Mouse (Mus musculus): ENCODE measurements at regions not wholly inside any gene's neighbourhood (a gene's known extent, or its start where the extent isn't known, plus 50 kb on each side); places are given as distances from the start of the nearest gene placed in this dataset.

GRCm38 (mm10) chr6:31637371-31638052 is 73.7 kb upstream of the Podxl start:
- no peak for ATAC-seq (replicated peaks; ENCODE audit: low FRiP score, low TSS enrichment, low read depth)
- 14% methylated on average over 16 of the region's 16 CpGs for WGBS
- DNase-seq (ENCODE audit: low spot score) = no peak

GRCm38 (mm10) chr6:31636954-31637353 is 73.2 kb upstream of the Podxl start:
- peaks cover 11% of the 10 kb centered on the region; the same call in 1 of the 2 replicates for H3K4me1 ChIP-seq (replicated peaks; ENCODE audit: control insufficient read depth, insufficient read depth, low read length)
- H3K4me3 ChIP-seq (ENCODE audit: low read depth, low read length) = no peak overlapping the region
- H3K9ac ChIP-seq (ENCODE audit: low read length) = no peak overlapping the region
- H3K27ac ChIP-seq (ENCODE audit: low read depth) = no peak overlapping the region
- DNase-seq (ENCODE audit: low spot score) (no peak), ATAC-seq (replicated peaks; ENCODE audit: low FRiP score, low TSS enrichment, low read depth) (peak; percentile 21; the same call in 1 of the 2 replicates)
- WGBS = 11% methylated on average over 9 of the region's 9 CpGs
- no peaks in the 10 kb centered on the region for H3K9me3 ChIP-seq (ENCODE audit: control insufficient read depth, low read length)
- H3K36me3 ChIP-seq (ENCODE audit: control insufficient read depth, insufficient read depth, low read length) = no peaks in the 10 kb centered on the region
- no peaks in the 10 kb centered on the region for H3K27me3 ChIP-seq (replicated peaks; ENCODE audit: control insufficient read depth, insufficient read depth, low read length)
- H3K4me2 ChIP-seq (ENCODE audit: low read length) = no peak overlapping the region

More at GRCm38 (mm10) chr6:31637371-31638052, 73.7 kb upstream of the Podxl start:
- Histone ChIP-seq H3K9ac (ENCODE audit: low read length) (no peak overlapping the region), H3K9me3 (ENCODE audit: control insufficient read depth, low read length) (no peaks in the 10 kb centered on the region), H3K27ac (ENCODE audit: low read depth) (no peak overlapping the region), H3K4me2 (ENCODE audit: low read length) (no peak overlapping the region), H3K27me3 (replicated peaks; ENCODE audit: control insufficient read depth, insufficient read depth, low read length) (no peaks in the 10 kb centered on the region), H3K4me1 (replicated peaks; ENCODE audit: control insufficient read depth, insufficient read depth, low read length) (peaks cover 12% of the 10 kb centered on the region; the same call in 1 of the 2 replicates), H3K36me3 (ENCODE audit: control insufficient read depth, insufficient read depth, low read length) (no peaks in the 10 kb centered on the region), H3K4me3 (ENCODE audit: low read depth, low read length) (no peak overlapping the region)

GRCm38 (mm10) chr6:31632485-31632884 is 68.7 kb upstream of the Podxl start:
- no peak for ATAC-seq (replicated peaks; ENCODE audit: low FRiP score, low TSS enrichment, low read depth)
- H3K4me2 ChIP-seq (ENCODE audit: low read length) = no peak overlapping the region
- no peak overlapping the region for H3K27ac ChIP-seq (ENCODE audit: low read depth)
- no peaks in the 10 kb centered on the region for H3K9me3 ChIP-seq (ENCODE audit: control insufficient read depth, low read length)
- no peak overlapping the region for H3K9ac ChIP-seq (ENCODE audit: low read length)
- no peak for DNase-seq (ENCODE audit: low spot score)
- 69% methylated on average over 10 of the region's 10 CpGs for WGBS
- H3K4me1 ChIP-seq (replicated peaks; ENCODE audit: control insufficient read depth, insufficient read depth, low read length) = peaks cover 3% of the 10 kb centered on the region; the same call in 1 of the 2 replicates
- H3K4me3 ChIP-seq (ENCODE audit: low read depth, low read length) = no peak overlapping the region
- no peaks in the 10 kb centered on the region for H3K27me3 ChIP-seq (replicated peaks; ENCODE audit: control insufficient read depth, insufficient read depth, low read length)
- no peaks in the 10 kb centered on the region for H3K36me3 ChIP-seq (ENCODE audit: control insufficient read depth, insufficient read depth, low read length)

- H3K4me3 ChIP-seq (ENCODE audit: low read depth, low read length) = no peak overlapping the region
- H3K4me1 ChIP-seq (replicated peaks; ENCODE audit: control insufficient read depth, insufficient read depth, low read length) = no peaks in the 10 kb centered on the region
- no peak overlapping the region for H3K4me2 ChIP-seq (ENCODE audit: low read length)
- H3K9ac ChIP-seq (ENCODE audit: low read length) = no peak overlapping the region
- H3K9me3 ChIP-seq (ENCODE audit: control insufficient read depth, low read length) = no peaks in the 10 kb centered on the region
- no peak for DNase-seq (ENCODE audit: low spot score)
- H3K27ac ChIP-seq (ENCODE audit: low read depth) = no peak overlapping the region
- 19% methylated on average over 4 of the region's 4 CpGs for WGBS
- H3K27me3 ChIP-seq (replicated peaks; ENCODE audit: control insufficient read depth, insufficient read depth, low read length) = no peaks in the 10 kb centered on the region
- H3K36me3 ChIP-seq (ENCODE audit: control insufficient read depth, insufficient read depth, low read length) = no peaks in the 10 kb centered on the region
- 0 out of 2 replicates have a peak, but pooled peaks have one; percentile 28 for ATAC-seq (replicated peaks; ENCODE audit: low FRiP score, low TSS enrichment, low read depth)
These were observed 66.2 kb upstream of the Podxl start for GRCm38 (mm10) chr6:31630009-31630408.

GRCm38 (mm10) chr6:31627912-31628311 is 64.1 kb upstream of the Podxl start:
- Histone ChIP-seq H3K36me3 (ENCODE audit: control insufficient read depth, insufficient read depth, low read length) (no peaks in the 10 kb centered on the region), H3K9me3 (ENCODE audit: control insufficient read depth, low read length) (no peaks in the 10 kb centered on the region), H3K27ac (ENCODE audit: low read depth) (no peak overlapping the region), H3K27me3 (replicated peaks; ENCODE audit: control insufficient read depth, insufficient read depth, low read length) (no peaks in the 10 kb centered on the region), H3K4me1 (replicated peaks; ENCODE audit: control insufficient read depth, insufficient read depth, low read length) (no peaks in the 10 kb centered on the region), H3K9ac (ENCODE audit: low read length) (no peak overlapping the region), H3K4me2 (ENCODE audit: low read length) (no peak overlapping the region), H3K4me3 (ENCODE audit: low read depth, low read length) (no peak overlapping the region)
- WGBS = 82% methylated on average over 3 of the region's 3 CpGs
- DNase-seq (ENCODE audit: low spot score) = no peak
- no peak for ATAC-seq (replicated peaks; ENCODE audit: low FRiP score, low TSS enrichment, low read depth)

- ATAC-seq (replicated peaks; ENCODE audit: low FRiP score, low TSS enrichment, low read depth) = no peak
- Histone ChIP-seq H3K9me3 (ENCODE audit: control insufficient read depth, low read length) (no peaks in the 10 kb centered on the region), H3K27ac (ENCODE audit: low read depth) (no peak overlapping the region), H3K9ac (ENCODE audit: low read length) (no peak overlapping the region), H3K4me3 (ENCODE audit: low read depth, low read length) (no peak overlapping the region), H3K36me3 (ENCODE audit: control insufficient read depth, insufficient read depth, low read length) (no peaks in the 10 kb centered on the region), H3K27me3 (replicated peaks; ENCODE audit: control insufficient read depth, insufficient read depth, low read length) (no peaks in the 10 kb centered on the region), H3K4me1 (replicated peaks; ENCODE audit: control insufficient read depth, insufficient read depth, low read length) (no peaks in the 10 kb centered on the region), H3K4me2 (ENCODE audit: low read length) (no peak overlapping the region)
- 70% methylated on average over 2 of the region's 2 CpGs for WGBS
- no peak for DNase-seq (ENCODE audit: low spot score)
These were observed 61.3 kb upstream of the Podxl start for GRCm38 (mm10) chr6:31625055-31625454.

- ATAC-seq (replicated peaks; ENCODE audit: low FRiP score, low TSS enrichment, low read depth) = no peak
These were observed 60.6 kb upstream of the Podxl start for GRCm38 (mm10) chr6:31624374-31624773.

GRCm38 (mm10) chr6:31621023-31621422 is 57.2 kb upstream of the Podxl start:
- WGBS = 65% methylated on average over 6 of the region's 6 CpGs
- no peak overlapping the region for H3K27ac ChIP-seq (ENCODE audit: low read depth)
- H3K4me1 ChIP-seq (replicated peaks; ENCODE audit: control insufficient read depth, insufficient read depth, low read length) = no peaks in the 10 kb centered on the region
- no peak overlapping the region for H3K4me2 ChIP-seq (ENCODE audit: low read length)
- no peaks in the 10 kb centered on the region for H3K36me3 ChIP-seq (ENCODE audit: control insufficient read depth, insufficient read depth, low read length)
- no peaks in the 10 kb centered on the region for H3K9me3 ChIP-seq (ENCODE audit: control insufficient read depth, low read length)
- ATAC-seq (replicated peaks; ENCODE audit: low FRiP score, low TSS enrichment, low read depth) (no peak), DNase-seq (ENCODE audit: low spot score) (no peak)
- no peak overlapping the region for H3K4me3 ChIP-seq (ENCODE audit: low read depth, low read length)
- no peak overlapping the region for H3K9ac ChIP-seq (ENCODE audit: low read length)
- H3K27me3 ChIP-seq (replicated peaks; ENCODE audit: control insufficient read depth, insufficient read depth, low read length) = no peaks in the 10 kb centered on the region

More at GRCm38 (mm10) chr6:31624374-31624773, 60.6 kb upstream of the Podxl start:
- no peak overlapping the region for H3K4me2 ChIP-seq (ENCODE audit: low read length)
- H3K27ac ChIP-seq (ENCODE audit: low read depth) = no peak overlapping the region
- H3K4me3 ChIP-seq (ENCODE audit: low read depth, low read length) = no peak overlapping the region
- no peaks in the 10 kb centered on the region for H3K9me3 ChIP-seq (ENCODE audit: control insufficient read depth, low read length)
- WGBS = 87% methylated on average over 10 of the region's 10 CpGs
- no peak for DNase-seq (ENCODE audit: low spot score)
- no peak overlapping the region for H3K9ac ChIP-seq (ENCODE audit: low read length)
- no peaks in the 10 kb centered on the region for H3K27me3 ChIP-seq (replicated peaks; ENCODE audit: control insufficient read depth, insufficient read depth, low read length)
- H3K36me3 ChIP-seq (ENCODE audit: control insufficient read depth, insufficient read depth, low read length) = no peaks in the 10 kb centered on the region
- H3K4me1 ChIP-seq (replicated peaks; ENCODE audit: control insufficient read depth, insufficient read depth, low read length) = no peaks in the 10 kb centered on the region

GRCm38 (mm10) chr6:31618852-31619251 is 55.1 kb upstream of the Podxl start:
- Histone ChIP-seq H3K27me3 (replicated peaks; ENCODE audit: control insufficient read depth, insufficient read depth, low read length) (no peaks in the 10 kb centered on the region), H3K27ac (ENCODE audit: low read depth) (no peak overlapping the region), H3K9me3 (ENCODE audit: control insufficient read depth, low read length) (no peaks in the 10 kb centered on the region), H3K36me3 (ENCODE audit: control insufficient read depth, insufficient read depth, low read length) (no peaks in the 10 kb centered on the region), H3K4me2 (ENCODE audit: low read length) (no peak overlapping the region), H3K9ac (ENCODE audit: low read length) (no peak overlapping the region), H3K4me3 (ENCODE audit: low read depth, low read length) (no peak overlapping the region), H3K4me1 (replicated peaks; ENCODE audit: control insufficient read depth, insufficient read depth, low read length) (peaks cover under 1% of the 10 kb centered on the region)
- DNase-seq (ENCODE audit: low spot score) (no peak), ATAC-seq (replicated peaks; ENCODE audit: low FRiP score, low TSS enrichment, low read depth) (no peak)
- 81% methylated on average over 2 of the region's 2 CpGs for WGBS
